Comparison of ENCODE assay signal across 8 mouse cellular contexts in the genomic region with DNA sequence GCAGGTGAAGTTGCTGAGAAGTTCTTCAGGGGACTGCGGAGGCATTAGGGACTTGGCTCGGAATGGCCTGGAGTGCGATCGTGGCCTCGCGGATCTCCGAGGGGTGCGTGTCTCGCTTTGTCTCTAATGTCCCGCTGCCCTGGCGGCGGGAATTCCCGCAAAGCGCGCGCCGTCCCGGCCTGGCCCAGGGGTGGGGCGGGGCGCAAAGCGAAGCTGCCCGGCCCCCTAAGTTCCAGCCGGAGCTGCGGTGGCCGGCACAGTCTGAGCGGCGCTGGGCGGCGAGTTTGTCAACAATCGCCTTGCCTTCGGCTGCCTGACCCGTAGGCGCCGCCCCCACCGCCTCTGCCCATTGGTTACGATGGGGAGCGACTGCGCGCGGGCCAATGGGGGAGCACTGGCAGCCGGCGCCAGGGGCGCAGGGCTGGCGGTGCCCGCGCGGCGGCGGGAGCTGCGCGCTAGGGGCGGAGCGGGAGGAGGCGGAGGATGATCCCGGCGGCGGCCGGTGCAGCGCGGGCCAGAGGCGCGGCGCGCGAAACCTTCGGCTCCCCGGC. TPM values are rescaled to one million over a fixed set of nuclear protein-coding genes. Genes with fewer than 3 reads are reported as not detected.
A peak's percentile ranks its signal among the peaks of the same experiment; 100 is the strongest.
DNase-seq lines count a peak whose midpoint lies in the region; ATAC-seq and TF ChIP-seq lines count a peak whose summit lies in the region.

No protein-coding gene starts in this region.

- peaks cover 11 to 36% of the 10 kb centered on the region in 2 experiments for H3K36me3 ChIP-seq in CH12.LX (replicated peaks in 1 of 2; ENCODE audit: control insufficient read depth in 1 of 2, insufficient read depth in 1 of 2, low read length in 1 of 2)
- H3K36me3 ChIP-seq in forebrain, embryonic 11.5 days (ENCODE audit: control insufficient read depth, insufficient read depth, low read length) = peaks cover 4% of the 10 kb centered on the region; the same call in 1 of the 2 replicates
- peaks cover 21% of the 10 kb centered on the region for H3K36me3 ChIP-seq in heart, embryonic 16.5 days (ENCODE audit: control insufficient read depth, insufficient read depth)
- H3K36me3 ChIP-seq in liver, embryonic 14.5 days (replicated peaks; ENCODE audit: control insufficient read depth, insufficient read depth, low read depth) = peaks cover 8% of the 10 kb centered on the region; the same call in 1 of the 2 replicates
- H3K36me3 ChIP-seq in neural tube, embryonic 12.5 days = peaks cover 11% of the 10 kb centered on the region
- no peaks in the 10 kb centered on the region for H3K36me3 ChIP-seq in stomach, postnatal 0 days (ENCODE audit: control insufficient read depth, insufficient read depth, low read length)

- in situ Hi-C loops in CH12.LX (cut with MboI; ENCODE audit: low pct_ligation_motif_present, low pct_unique_long_range_greater_than_20kb, low sequenced_read_pairs) = no loop called here

- WGBS in forebrain, embryonic 11.5 days = under 1% methylated on average over 67 of the region's 67 CpGs
- WGBS in heart, embryonic 16.5 days = under 1% methylated on average over 60 of the region's 67 CpGs
- WGBS in liver, embryonic 14.5 days (ENCODE audit: insufficient replicate concordance) = under 1% methylated on average over 65 of the region's 67 CpGs
- WGBS in neural tube, embryonic 12.5 days = under 1% methylated on average over 67 of the region's 67 CpGs
- 0% methylated on average over 64 of the region's 67 CpGs for WGBS in stomach, postnatal 0 days

- TF ChIP-seq RAD21 in CH12.LX (IDR thresholded peaks at IDR 0.05; ENCODE audit: low read depth, low read length) = no peak; the same call in 1 of the 2 replicates

- H3K27ac ChIP-seq in CH12.LX (ENCODE audit: insufficient read depth, low read depth) = peak overlapping the region; percentile 1
- peak overlapping the region; percentile 82 for H3K27ac ChIP-seq in forebrain, embryonic 11.5 days (ENCODE audit: low read depth, low read length)
- H3K27ac ChIP-seq in heart, embryonic 16.5 days (ENCODE audit: low read length) = peak overlapping the region; percentile 89
- H3K27ac ChIP-seq in liver, embryonic 14.5 days = no peak overlapping the region
- peak overlapping the region; percentile 72 for H3K27ac ChIP-seq in neural tube, embryonic 12.5 days
- H3K27ac ChIP-seq in stomach, postnatal 0 days (replicated peaks) = peak overlapping the region; percentile 92

- H3K4me3 ChIP-seq in CH12.LX (replicated peaks in 1 of 3; ENCODE audit: low read depth in 2 of 3, low read length in 2 of 3, poor library complexity in 1 of 3) = peak overlapping the region; percentile 79 to 86 (median 83)
- H3K4me3 ChIP-seq in forebrain, embryonic 11.5 days (ENCODE audit: low read depth, low read length) = peak overlapping the region; percentile 66
- H3K4me3 ChIP-seq in heart, embryonic 16.5 days (ENCODE audit: low read length) = peak overlapping the region; percentile 85
- peak overlapping the region; percentile 74 to 87 for H3K4me3 ChIP-seq in liver, embryonic 14.5 days (ENCODE audit: insufficient read depth in 1 of 2, low read depth in 2 of 2, low read length in 2 of 2)
- peak overlapping the region; percentile 72 for H3K4me3 ChIP-seq in neural tube, embryonic 12.5 days
- H3K4me3 ChIP-seq in stomach, postnatal 0 days (ENCODE audit: low read depth, low read length) = peak overlapping the region; percentile 74

- H3K4me1 ChIP-seq in CH12.LX (ENCODE audit: control insufficient read depth in 1 of 2, insufficient read depth in 2 of 2) = peaks cover 0 to 19% of the 10 kb centered on the region in 2 experiments; a peak in 2 of 4 replicates
- H3K4me1 ChIP-seq in forebrain, embryonic 11.5 days (replicated peaks; ENCODE audit: control insufficient read depth, insufficient read depth, low read length) = peaks cover 26% of the 10 kb centered on the region
- H3K4me1 ChIP-seq in heart, embryonic 16.5 days (ENCODE audit: control insufficient read depth, insufficient read depth, low read length) = peaks cover 38% of the 10 kb centered on the region
- H3K4me1 ChIP-seq in liver, embryonic 14.5 days (replicated peaks; ENCODE audit: control insufficient read depth in 2 of 2, insufficient read depth in 2 of 2, low read length in 1 of 2) = peaks cover 0 to 10% of the 10 kb centered on the region in 2 experiments; a peak in 2 of 4 replicates
- peaks cover 42% of the 10 kb centered on the region for H3K4me1 ChIP-seq in neural tube, embryonic 12.5 days
- H3K4me1 ChIP-seq in stomach, postnatal 0 days (replicated peaks; ENCODE audit: control insufficient read depth, insufficient read depth) = peaks cover 7% of the 10 kb centered on the region; the same call in 1 of the 2 replicates

- TF ChIP-seq CTCF in CH12.LX (conservative IDR thresholded peaks at IDR 0.05 in 1 of 2, IDR thresholded peaks at IDR 0.05 in 1 of 2; ENCODE audit: low read depth in 2 of 2, low read length in 2 of 2) = no peak; a peak in 1 of 4 replicates
- no peak for TF ChIP-seq CTCF in liver, embryonic 14.5 days (IDR thresholded peaks at IDR 0.05; ENCODE audit: low read depth)
- peak; percentile 32; the same call in 1 of the 2 replicates for TF ChIP-seq CTCF in stomach, postnatal 0 days (IDR thresholded peaks at IDR 0.05; ENCODE audit: low read depth)

- DNase-seq in CH12.LX (ENCODE audit: extremely low read depth) = peak; percentile 87
- peak; percentile 89 for DNase-seq in c-Kit-positive CD71-positive TER-119-negative erythroid progenitor cells, embryonic 14.5 days (ENCODE audit: low read depth)
- peak; percentile 98 for DNase-seq in forebrain, embryonic 11.5 days (ENCODE audit: low spot score)
- peak; percentile 98 for DNase-seq in kidney, postnatal 36 days
- peak; percentile 87 to 88 (median 87) for DNase-seq in liver, embryonic 14.5 days (ENCODE audit: low read depth in 3 of 3, low spot score in 3 of 3)
- DNase-seq in stomach, postnatal 0 days (ENCODE audit: low spot score) = peak; percentile 98

- peak overlapping the region; percentile 66 for H3K4me2 ChIP-seq in CH12.LX (ENCODE audit: insufficient read depth, low read depth, poor library complexity, severe bottlenecking)
- H3K4me2 ChIP-seq in forebrain, embryonic 11.5 days (ENCODE audit: low read depth, low read length, severe bottlenecking) = peak overlapping the region; percentile 99
- H3K4me2 ChIP-seq in heart, embryonic 16.5 days (ENCODE audit: low read depth, low read length) = peak overlapping the region; percentile 94
- H3K4me2 ChIP-seq in liver, embryonic 14.5 days (ENCODE audit: low read depth) = peak overlapping the region; percentile 87
- H3K4me2 ChIP-seq in neural tube, embryonic 12.5 days (replicated peaks) = peak overlapping the region; percentile 96
- peak overlapping the region; percentile 95 for H3K4me2 ChIP-seq in stomach, postnatal 0 days (replicated peaks; ENCODE audit: low read depth)

- no peaks in the 10 kb centered on the region for H3K79me2 ChIP-seq in CH12.LX (replicated peaks; ENCODE audit: control insufficient read depth, extremely low read depth, insufficient read depth, poor library complexity, severe bottlenecking)

- no peaks in the 10 kb centered on the region for H3K27me3 ChIP-seq in CH12.LX (replicated peaks)
- H3K27me3 ChIP-seq in forebrain, embryonic 11.5 days (ENCODE audit: control insufficient read depth, insufficient read depth, low read length) = peaks cover 19% of the 10 kb centered on the region
- peaks cover 3% of the 10 kb centered on the region; the same call in 1 of the 2 replicates for H3K27me3 ChIP-seq in heart, embryonic 16.5 days (ENCODE audit: control insufficient read depth, insufficient read depth, low read length)
- peaks cover 37% of the 10 kb centered on the region for H3K27me3 ChIP-seq in liver, embryonic 14.5 days (ENCODE audit: control insufficient read depth, insufficient read depth, low read length)
- peaks cover 25% of the 10 kb centered on the region for H3K27me3 ChIP-seq in neural tube, embryonic 12.5 days (replicated peaks)
- no peaks in the 10 kb centered on the region for H3K27me3 ChIP-seq in stomach, postnatal 0 days (ENCODE audit: control insufficient read depth, insufficient read depth, low read length)

- peak; percentile 89 for ATAC-seq in forebrain, embryonic 11.5 days (replicated peaks; ENCODE audit: low FRiP score)
- ATAC-seq in heart, embryonic 16.5 days (replicated peaks; ENCODE audit: extremely low read depth, insufficient read depth, low FRiP score) = peak; percentile 84
- peak; percentile 89 for ATAC-seq in liver, embryonic 14.5 days (ENCODE audit: insufficient read depth)
- peak; percentile 86 for ATAC-seq in neural tube, embryonic 12.5 days (ENCODE audit: low FRiP score, low read depth)
- ATAC-seq in stomach, postnatal 0 days (ENCODE audit: low FRiP score, low TSS enrichment) = peak; percentile 94

- dilution Hi-C loops in CH12.LX (cut with MboI; ENCODE audit: extremely low pct_ligation_motif_present, extremely low pct_unique_long_range_greater_than_20kb, low sequenced_read_pairs) = no loop called here

- H3K9ac ChIP-seq in CH12.LX (ENCODE audit: insufficient read depth, low read depth) = peak overlapping the region; percentile 62; the same call in 1 of the 2 replicates
- peak overlapping the region; percentile 82 for H3K9ac ChIP-seq in forebrain, embryonic 11.5 days (ENCODE audit: low read length)
- peak overlapping the region; percentile 83 for H3K9ac ChIP-seq in heart, embryonic 16.5 days (ENCODE audit: low read length)
- peak overlapping the region; percentile 73 for H3K9ac ChIP-seq in liver, embryonic 14.5 days (replicated peaks)
- H3K9ac ChIP-seq in neural tube, embryonic 12.5 days = peak overlapping the region; percentile 83
- H3K9ac ChIP-seq in stomach, postnatal 0 days (ENCODE audit: low read length) = peak overlapping the region; percentile 80

- no peak for TF ChIP-seq EP300 in CH12.LX (IDR thresholded peaks at IDR 0.05; ENCODE audit: low read length)
- TF ChIP-seq EP300 in liver, embryonic 14.5 days (IDR thresholded peaks at IDR 0.05; ENCODE audit: low read depth) = no peak
- TF ChIP-seq EP300 in stomach, postnatal 0 days (optimal IDR thresholded peaks at IDR 0.05) = no peak

- TF ChIP-seq POLR2A in CH12.LX (IDR thresholded peaks at IDR 0.05; ENCODE audit: low read depth, low read length) = peak; percentile 55; the same call in 1 of the 2 replicates

- peaks cover 13% of the 10 kb centered on the region for H3K9me3 ChIP-seq in CH12.LX (replicated peaks; ENCODE audit: low read length)
- no peaks in the 10 kb centered on the region for H3K9me3 ChIP-seq in forebrain, embryonic 11.5 days (ENCODE audit: control insufficient read depth, low read length)
- H3K9me3 ChIP-seq in heart, embryonic 16.5 days (replicated peaks; ENCODE audit: control insufficient read depth, low read length) = no peaks in the 10 kb centered on the region
- H3K9me3 ChIP-seq in liver, embryonic 14.5 days (ENCODE audit: control insufficient read depth, low read length) = no peaks in the 10 kb centered on the region
- no peaks in the 10 kb centered on the region for H3K9me3 ChIP-seq in neural tube, embryonic 12.5 days
- H3K9me3 ChIP-seq in stomach, postnatal 0 days (ENCODE audit: control insufficient read depth, low read length) = no peaks in the 10 kb centered on the region

RNA-seq across cellular contexts. Expression of gene Bcl2l11, which starts 1.4 kb away (rescaled TPM):
- total RNA-seq in CH12.LX (2012; rRNA removed) (7.8 and 9.9 TPM in 2 replicates), CH12.LX (2014; rRNA removed) (10.2 and 11.6 TPM in 2 replicates)
- polyA plus RNA-seq in CH12.LX (2012; ENCODE audit: insufficient read length, low read depth) = 18.4 and 24.6 TPM in 2 replicates
- 16.8 and 17.7 TPM in 2 replicates for polyA plus RNA-seq in forebrain, embryonic 11.5 days (2014; fragmentation: Nextera tagmentation; extraction: Ambion mirVana)
- polyA plus RNA-seq in heart, embryonic 16.5 days (2015; fragmentation: Nextera tagmentation; extraction: Ambion mirVana) = 20.4 and 23.2 TPM in 2 replicates
- 4.5 and 5.0 TPM in 2 replicates for polyA plus RNA-seq in liver, embryonic 14.5 days (2012; rRNA removed)
- polyA plus RNA-seq in liver, embryonic 14.5 days (2014; fragmentation: Nextera tagmentation; extraction: Ambion mirVana) = 3.3 and 4.0 TPM in 2 replicates
- 21.4 and 22.3 TPM in 2 replicates for polyA plus RNA-seq in neural tube, embryonic 12.5 days (2016; fragmentation: Nextera tagmentation; extraction: Ambion mirVana)
- 6.2 and 8.0 TPM in 2 replicates for polyA plus RNA-seq in stomach, postnatal 0 days (2015; fragmentation: Nextera tagmentation; extraction: Ambion mirVana)
